Mouse (Mus musculus): ENCODE results near the gene Dctd. TPM values are rescaled to one million over a fixed set of nuclear protein-coding genes. Genes with fewer than 3 reads are reported as not detected.
"Not testable (repeated sequence)": the region's sequence is repeated elsewhere in the genome, so short reads cannot be mapped to it uniquely, and the experiment has no call there.

Dctd gene
- total and polyA plus RNA-seq, 3 experiments = 12.6 to 55.0 (median 19.2) TPM

GRCm38 (mm10) chr8:48178993-48179392 lies 80.1 kb downstream of the Dctd start:
- peaks cover 8% of the 10 kb centered on the region for H3K9me3 ChIP-seq (replicated peaks)
- ATAC-seq (ENCODE audit: extremely low read depth, insufficient number of reproducible peaks, low FRiP score, poor library complexity, severe bottlenecking) (no peak), DNase-seq (ENCODE audit: low spot score) (no peak)
- H3K36me3 ChIP-seq (replicated peaks) = no peaks in the 10 kb centered on the region
- no peaks in the 10 kb centered on the region for H3K27me3 ChIP-seq (ENCODE audit: insufficient read depth, low read length)
- TF ChIP-seq CTCF (IDR thresholded peaks at IDR 0.05; ENCODE audit: low read depth, low read length) = no peak
- no peak for TF ChIP-seq TAL1 (conservative IDR thresholded peaks at IDR 0.05; ENCODE audit: low read depth, low read length)
- TF ChIP-seq GATA2 (IDR thresholded peaks at IDR 0.05; ENCODE audit: borderline replicate concordance, low read depth, low read length) = no peak
- no peak for TF ChIP-seq POLR2AphosphoS5 (IDR thresholded peaks at IDR 0.05; ENCODE audit: insufficient replicate concordance, low read depth, low read length)
- TF ChIP-seq GATA1 (IDR thresholded peaks at IDR 0.05; ENCODE audit: borderline replicate concordance, low read length) = no peak
- H3K4me3 ChIP-seq (ENCODE audit: low read depth, low read length) = no peak overlapping the region
- H3K4me1 ChIP-seq (ENCODE audit: insufficient read depth, low read depth, low read length) = no peaks in the 10 kb centered on the region

GRCm38 (mm10) chr8:48180146-48180545 lies 81.3 kb downstream of the Dctd start:
- not testable (repeated sequence) for H3K4me3 ChIP-seq (ENCODE audit: low read depth, low read length); H3K4me1 ChIP-seq (ENCODE audit: insufficient read depth, low read depth, low read length); ATAC-seq (ENCODE audit: extremely low read depth, insufficient number of reproducible peaks, low FRiP score, poor library complexity, severe bottlenecking); H3K36me3 ChIP-seq (replicated peaks); H3K9me3 ChIP-seq (replicated peaks); DNase-seq (ENCODE audit: low spot score); H3K27me3 ChIP-seq (ENCODE audit: insufficient read depth, low read length)

GRCm38 (mm10) chr8:48181000-48181399 lies 82.1 kb downstream of the Dctd start:
- H3K36me3 ChIP-seq (replicated peaks) = no peaks in the 10 kb centered on the region
- no peak for TF ChIP-seq CTCF (IDR thresholded peaks at IDR 0.05; ENCODE audit: low read depth, low read length)
- TF ChIP-seq GATA1 (IDR thresholded peaks at IDR 0.05; ENCODE audit: borderline replicate concordance, low read length) = no peak
- TF ChIP-seq TAL1 (conservative IDR thresholded peaks at IDR 0.05; ENCODE audit: low read depth, low read length) = no peak
- TF ChIP-seq GATA2 (IDR thresholded peaks at IDR 0.05; ENCODE audit: borderline replicate concordance, low read depth, low read length) = no peak
- no peak for TF ChIP-seq POLR2AphosphoS5 (IDR thresholded peaks at IDR 0.05; ENCODE audit: insufficient replicate concordance, low read depth, low read length)
- ATAC-seq (ENCODE audit: extremely low read depth, insufficient number of reproducible peaks, low FRiP score, poor library complexity, severe bottlenecking) (no peak), DNase-seq (ENCODE audit: low spot score) (no peak)
- peaks cover 8% of the 10 kb centered on the region for H3K9me3 ChIP-seq (replicated peaks)
- no peak overlapping the region for H3K4me3 ChIP-seq (ENCODE audit: low read depth, low read length)
- no peaks in the 10 kb centered on the region for H3K4me1 ChIP-seq (ENCODE audit: insufficient read depth, low read depth, low read length)
- H3K27me3 ChIP-seq (ENCODE audit: insufficient read depth, low read length) = no peaks in the 10 kb centered on the region

GRCm38 (mm10) chr8:48183758-48184157 lies 84.9 kb downstream of the Dctd start:
- Histone ChIP-seq H3K27me3 (ENCODE audit: insufficient read depth, low read length) (no peaks in the 10 kb centered on the region), H3K9me3 (replicated peaks) (peaks cover 8% of the 10 kb centered on the region), H3K36me3 (replicated peaks) (no peaks in the 10 kb centered on the region), H3K4me1 (ENCODE audit: insufficient read depth, low read depth, low read length) (no peaks in the 10 kb centered on the region), H3K4me3 (ENCODE audit: low read depth, low read length) (no peak overlapping the region)
- ATAC-seq (ENCODE audit: extremely low read depth, insufficient number of reproducible peaks, low FRiP score, poor library complexity, severe bottlenecking) (no peak), DNase-seq (ENCODE audit: low spot score) (no peak)
- no peak for TF ChIP-seq POLR2AphosphoS5 (IDR thresholded peaks at IDR 0.05; ENCODE audit: insufficient replicate concordance, low read depth, low read length)
- TF ChIP-seq CTCF (IDR thresholded peaks at IDR 0.05; ENCODE audit: low read depth, low read length) = no peak
- TF ChIP-seq GATA2 (IDR thresholded peaks at IDR 0.05; ENCODE audit: borderline replicate concordance, low read depth, low read length) = no peak
- TF ChIP-seq TAL1 (conservative IDR thresholded peaks at IDR 0.05; ENCODE audit: low read depth, low read length) = no peak
- no peak for TF ChIP-seq GATA1 (IDR thresholded peaks at IDR 0.05; ENCODE audit: borderline replicate concordance, low read length)

- Histone ChIP-seq H3K27me3 (ENCODE audit: insufficient read depth, low read length) (no peaks in the 10 kb centered on the region), H3K36me3 (replicated peaks) (no peaks in the 10 kb centered on the region), H3K9me3 (replicated peaks) (no peaks in the 10 kb centered on the region; the same call in none of the 2 replicates), H3K4me3 (ENCODE audit: low read depth, low read length) (no peak overlapping the region), H3K4me1 (ENCODE audit: insufficient read depth, low read depth, low read length) (no peaks in the 10 kb centered on the region)
- no peak for DNase-seq (ENCODE audit: low spot score)
- no peak for TF ChIP-seq CTCF (IDR thresholded peaks at IDR 0.05; ENCODE audit: low read depth, low read length)
- no peak for ATAC-seq (ENCODE audit: extremely low read depth, insufficient number of reproducible peaks, low FRiP score, poor library complexity, severe bottlenecking)
These were observed 89.7 kb downstream of the Dctd start for GRCm38 (mm10) chr8:48188586-48188985.

- TF ChIP-seq GATA2 (IDR thresholded peaks at IDR 0.05; ENCODE audit: borderline replicate concordance, low read depth, low read length) = no peak
- no peak for TF ChIP-seq TAL1 (conservative IDR thresholded peaks at IDR 0.05; ENCODE audit: low read depth, low read length)
- no peak for TF ChIP-seq GATA1 (IDR thresholded peaks at IDR 0.05; ENCODE audit: borderline replicate concordance, low read length)
- TF ChIP-seq CTCF (IDR thresholded peaks at IDR 0.05; ENCODE audit: low read depth, low read length) = no peak
- no peak for TF ChIP-seq POLR2AphosphoS5 (IDR thresholded peaks at IDR 0.05; ENCODE audit: insufficient replicate concordance, low read depth, low read length)
- no peak for ATAC-seq (ENCODE audit: extremely low read depth, insufficient number of reproducible peaks, low FRiP score, poor library complexity, severe bottlenecking)
- Histone ChIP-seq H3K4me1 (ENCODE audit: insufficient read depth, low read depth, low read length) (no peaks in the 10 kb centered on the region), H3K9me3 (replicated peaks) (peaks cover 13% of the 10 kb centered on the region), H3K4me3 (ENCODE audit: low read depth, low read length) (no peak overlapping the region), H3K27me3 (ENCODE audit: insufficient read depth, low read length) (no peaks in the 10 kb centered on the region), H3K36me3 (replicated peaks) (no peaks in the 10 kb centered on the region)
- DNase-seq (ENCODE audit: low spot score) = no peak
These were observed 97.1 kb downstream of the Dctd start for GRCm38 (mm10) chr8:48195971-48196370.

GRCm38 (mm10) chr8:48199171-48199570 lies 100.3 kb downstream of the Dctd start:
- ATAC-seq (ENCODE audit: extremely low read depth, insufficient number of reproducible peaks, low FRiP score, poor library complexity, severe bottlenecking) (no peak), DNase-seq (ENCODE audit: low spot score) (no peak)
- no peaks in the 10 kb centered on the region for H3K36me3 ChIP-seq (replicated peaks)
- TF ChIP-seq POLR2AphosphoS5 (IDR thresholded peaks at IDR 0.05; ENCODE audit: insufficient replicate concordance, low read depth, low read length) = no peak
- TF ChIP-seq CTCF (IDR thresholded peaks at IDR 0.05; ENCODE audit: low read depth, low read length) = no peak
- no peak for TF ChIP-seq GATA1 (IDR thresholded peaks at IDR 0.05; ENCODE audit: borderline replicate concordance, low read length)
- no peak for TF ChIP-seq TAL1 (conservative IDR thresholded peaks at IDR 0.05; ENCODE audit: low read depth, low read length)
- TF ChIP-seq GATA2 (IDR thresholded peaks at IDR 0.05; ENCODE audit: borderline replicate concordance, low read depth, low read length) = no peak
- H3K4me3 ChIP-seq (ENCODE audit: low read depth, low read length) = no peak overlapping the region
- H3K4me1 ChIP-seq (ENCODE audit: insufficient read depth, low read depth, low read length) = no peaks in the 10 kb centered on the region
- no peaks in the 10 kb centered on the region for H3K27me3 ChIP-seq (ENCODE audit: insufficient read depth, low read length)
- peaks cover 19% of the 10 kb centered on the region for H3K9me3 ChIP-seq (replicated peaks)
